Mouse (Mus musculus) B cell, adult 2 months (primary cell): ENCODE data around the gene Ccdc107.

Experiments used
- DNase-seq, 2 experiments: peaks; one replicate each; pipeline ENCODE4 v3.0.0; 2022

Ccdc107 gene

DNA sequence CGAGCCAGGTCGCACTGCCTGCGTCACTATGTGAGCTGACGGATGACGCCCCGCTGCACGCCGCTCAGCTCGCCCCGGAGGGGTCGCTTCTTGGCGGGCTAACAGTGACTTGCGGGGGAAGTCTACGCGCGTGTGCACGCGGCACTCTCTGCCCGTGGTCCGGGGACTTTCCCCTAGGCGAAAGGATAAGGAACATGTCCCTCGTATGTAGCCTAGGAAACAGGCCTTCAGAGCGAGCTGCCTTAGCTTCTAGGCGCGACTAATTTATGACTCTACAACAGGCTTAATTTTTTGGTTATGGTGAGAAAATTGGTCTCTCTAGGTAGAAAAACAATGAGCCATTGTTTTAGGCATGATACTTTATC is at the start of gene Ccdc107:
Gene Ccdc107, plus strand, starts transcription at position 80 of the 365 bp plus-strand sequence.
- peak; percentile 92 to 93 for DNase-seq

GRCm38 (mm10) chr4:43443511-43443910 is 49.2 kb upstream of the Ccdc107 start:
- peak; percentile 43 to 51 for DNase-seq

DNA sequence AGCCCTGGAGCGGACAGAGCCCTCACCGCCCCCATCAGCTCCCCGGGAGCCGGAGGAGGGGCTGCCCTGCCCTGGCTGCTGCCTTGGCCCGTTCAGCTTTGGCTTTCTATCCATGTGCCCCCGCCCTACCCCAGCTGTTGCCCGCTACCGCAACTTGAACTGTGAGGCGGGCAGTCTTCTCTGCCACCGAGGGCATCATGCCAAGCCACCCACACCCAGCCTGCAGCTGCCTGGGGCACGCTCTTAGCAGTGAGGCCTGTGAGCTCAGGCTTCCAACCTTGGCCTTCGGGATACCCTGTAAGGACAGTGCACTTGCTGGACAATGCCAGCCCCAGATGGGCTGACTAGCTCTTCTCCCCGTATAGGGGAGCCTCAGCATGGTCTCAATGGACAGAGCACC is 45.4 kb upstream of the Ccdc107 start:
- no peak for DNase-seq

DNA sequence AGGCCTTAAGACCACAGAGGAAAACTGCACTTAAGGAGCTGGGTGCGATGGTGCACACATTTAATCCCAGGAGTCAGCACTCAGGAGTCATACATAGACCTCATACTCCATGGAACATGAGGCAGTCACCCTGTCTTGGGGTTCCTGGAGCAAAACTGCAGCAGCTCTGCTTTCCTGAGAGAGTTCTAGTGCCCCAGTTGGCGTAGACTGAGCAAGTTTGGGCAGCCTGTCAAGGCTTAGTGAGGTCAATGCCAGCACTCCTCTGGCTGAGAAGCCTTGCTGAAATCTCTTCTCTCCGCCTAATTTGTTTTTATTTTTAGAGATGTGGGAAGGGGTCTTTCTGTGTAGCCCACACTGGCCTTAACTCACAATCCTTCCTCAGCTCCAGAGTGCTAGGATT is 44.1 kb upstream of the Ccdc107 start:
- no peak for DNase-seq

DNA sequence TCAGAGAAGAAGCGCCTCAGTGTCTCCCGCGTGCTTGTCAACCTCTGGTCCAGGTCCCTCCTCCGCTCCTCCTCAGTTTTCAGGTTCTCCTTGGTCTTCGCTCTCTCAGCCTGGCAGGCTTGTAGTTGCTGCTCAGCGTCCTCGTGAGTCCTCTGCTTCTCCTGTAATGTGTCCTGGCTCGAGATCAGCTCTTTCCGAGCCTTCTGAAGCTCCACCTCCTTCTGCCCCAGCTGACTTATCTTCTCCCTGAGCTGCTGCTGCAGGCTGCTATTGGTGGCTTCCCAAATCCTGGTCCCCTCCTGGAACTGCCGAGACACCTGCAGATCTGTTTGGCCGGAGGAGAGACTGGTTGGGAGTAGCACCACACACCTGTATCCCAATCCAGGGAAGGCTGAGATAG is 40.4 kb upstream of the Ccdc107 start:
- no peak for DNase-seq

GRCm38 (mm10) chr4:43453413-43453812 is 39.3 kb upstream of the Ccdc107 start:
- DNase-seq, result peak; percentile 51 to 53

GRCm38 (mm10) chr4:43454041-43454836 is 38.5 kb upstream of the Ccdc107 start, which contains the start of gene Cd72:
TSS of gene Cd72 (minus strand) at chr4:43454628.
- DNase-seq, result peak; percentile 77 to 78

GRCm38 (mm10) chr4:43456470-43456869 is 36.2 kb upstream of the Ccdc107 start:
- peak; percentile 71 to 76 for DNase-seq

DNA sequence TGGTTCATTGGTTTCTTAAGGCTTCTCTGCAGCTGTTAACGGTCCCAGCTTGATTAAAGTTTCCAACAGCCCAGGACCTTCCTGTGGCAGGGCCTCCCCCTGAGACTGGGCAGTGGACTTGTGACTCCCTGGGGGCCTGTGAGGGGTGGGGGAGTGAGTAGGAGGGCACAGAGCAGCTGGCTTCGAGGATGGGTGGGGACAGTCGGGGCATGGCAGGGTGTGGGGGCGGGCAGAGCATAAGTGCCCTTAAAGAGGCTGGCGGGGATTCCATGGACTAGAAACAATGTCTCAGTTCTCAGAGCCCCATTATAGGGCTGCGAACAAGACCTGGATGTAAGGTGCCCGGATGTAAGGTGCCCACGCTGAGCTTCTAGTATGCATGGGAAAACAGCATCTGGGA is 35.6 kb upstream of the Ccdc107 start:
- DNase-seq, result peak; percentile 58 to 67

DNA sequence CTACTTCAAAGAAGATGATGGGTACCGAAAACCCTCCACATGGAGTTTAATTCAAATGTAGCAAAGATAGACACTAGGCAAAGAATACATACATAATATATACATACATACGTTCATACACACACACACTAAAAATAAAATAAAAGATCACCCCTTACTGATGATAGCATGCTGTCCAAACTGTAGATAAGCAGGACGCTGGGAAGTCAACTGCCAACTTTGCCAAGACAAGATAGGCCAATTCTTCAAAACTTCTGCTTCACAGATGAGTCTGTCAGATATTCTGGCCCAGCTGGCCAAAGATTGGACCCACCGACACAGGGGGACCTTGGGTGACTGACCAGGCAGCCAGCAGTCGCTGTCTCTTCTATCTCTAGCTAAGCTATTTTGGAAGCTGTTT is 29.6 kb upstream of the Ccdc107 start:
- no peak for DNase-seq

GRCm38 (mm10) chr4:43465935-43466334 is 26.8 kb upstream of the Ccdc107 start:
- peak in 1 of 2 experiments; percentile 36 for DNase-seq

- DNase-seq, result peak; percentile 49 to 52
These were observed 25.8 kb upstream of the Ccdc107 start for GRCm38 (mm10) chr4:43466872-43467271.

DNA sequence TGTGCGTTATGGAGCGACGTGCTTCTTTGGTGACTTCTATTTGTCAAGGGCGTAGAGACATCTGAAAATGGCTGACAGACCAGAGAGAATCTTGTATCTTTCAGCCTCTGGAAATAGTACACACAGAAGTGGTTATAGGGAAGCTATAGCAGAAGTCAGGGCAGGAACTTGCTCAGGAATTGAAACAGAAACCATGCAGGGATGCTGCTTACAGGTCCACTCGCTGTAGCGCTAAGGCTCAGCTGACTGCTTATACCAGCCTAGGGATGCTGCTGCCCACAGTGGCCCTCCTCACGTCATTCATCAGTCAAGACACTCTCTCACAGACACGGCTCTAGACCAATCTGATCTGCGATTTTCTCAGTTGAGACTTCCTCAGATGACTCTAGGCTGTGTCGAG is 22.4 kb upstream of the Ccdc107 start:
- DNase-seq, result peak in 1 of 2 experiments; percentile 37

DNA sequence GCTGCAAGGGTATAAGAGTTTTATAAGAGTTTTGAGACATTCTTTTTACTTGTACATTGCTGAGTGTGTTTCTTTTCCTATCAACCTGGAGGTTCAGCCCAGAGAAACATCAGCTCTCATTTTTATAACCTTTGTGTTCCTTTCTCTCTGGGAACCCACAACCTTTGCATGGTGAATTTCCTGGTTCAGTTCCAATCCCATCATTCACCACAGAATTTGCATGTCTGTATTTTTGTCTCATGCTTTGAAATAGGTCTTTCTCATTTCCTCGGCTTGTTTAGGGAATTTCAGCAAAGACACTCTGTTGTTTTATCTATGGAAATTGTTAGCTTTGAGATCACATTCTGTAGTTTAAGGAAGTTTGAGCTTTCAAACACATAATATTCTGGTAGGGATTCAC is 19.1 kb upstream of the Ccdc107 start:
- DNase-seq, result peak; percentile 38 to 39

DNA sequence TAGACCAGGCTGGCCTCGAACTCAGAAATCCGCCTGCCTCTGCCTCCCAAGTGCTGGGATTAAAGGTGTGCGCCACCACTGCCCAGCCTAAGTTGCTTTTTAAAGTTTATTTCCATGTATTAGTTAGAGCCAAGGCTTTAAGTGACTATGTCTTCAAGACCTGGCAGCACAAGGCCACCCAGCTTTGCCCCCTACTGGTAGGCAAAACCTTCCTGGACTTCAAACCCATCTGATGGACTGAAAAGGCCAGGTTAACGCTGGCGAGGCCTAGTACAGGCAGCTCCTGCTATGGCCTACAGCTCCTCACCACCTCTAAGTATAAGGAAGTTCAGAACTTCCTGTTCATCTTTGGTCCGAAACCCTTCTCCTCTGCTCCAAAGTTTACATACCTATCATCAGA is 16.1 kb upstream of the Ccdc107 start:
- peak; percentile 53 to 60 for DNase-seq

GRCm38 (mm10) chr4:43477857-43478533 is 14.7 kb upstream of the Ccdc107 start:
- peak; percentile 88 to 91 for DNase-seq

DNA sequence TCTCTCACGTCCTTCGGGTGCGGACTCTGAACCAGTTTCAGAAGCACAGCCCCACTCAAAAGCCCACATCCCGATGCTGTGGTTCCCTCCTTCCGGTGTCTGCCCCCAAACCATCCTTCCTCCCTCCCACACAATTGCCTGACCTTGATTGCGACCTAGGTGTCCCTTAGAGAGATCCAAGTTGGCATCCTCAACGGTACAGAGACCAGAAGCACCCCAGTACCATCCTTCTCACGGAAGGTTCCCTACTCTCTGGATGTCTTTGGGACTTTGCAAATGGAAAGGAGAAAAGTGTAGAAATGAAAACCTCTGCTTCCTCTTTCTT is 14.2 kb upstream of the Ccdc107 start:
- DNase-seq, result no peak

GRCm38 (mm10) chr4:43478906-43479832 is 13.5 kb upstream of the Ccdc107 start:
- DNase-seq, result peak; percentile 86 to 88

DNA sequence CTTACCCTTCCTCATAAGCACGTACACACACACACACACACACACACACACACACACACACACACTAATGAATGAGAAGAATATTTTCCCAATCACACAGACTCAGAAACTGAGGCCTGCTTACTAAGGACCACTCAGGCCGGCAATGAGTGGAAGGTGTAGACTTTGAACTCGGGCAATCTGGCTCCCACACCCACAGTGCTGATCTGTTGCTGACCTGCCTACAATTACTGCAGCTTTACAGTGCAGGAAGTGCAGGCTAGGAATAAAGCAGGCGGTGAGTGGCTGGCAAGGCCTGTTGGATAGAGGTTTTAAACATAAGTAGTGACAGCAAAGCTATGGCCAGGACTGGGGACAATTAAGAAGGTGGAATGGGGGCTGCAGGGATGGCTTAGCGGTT is 11.7 kb upstream of the Ccdc107 start:
- no peak for DNase-seq

GRCm38 (mm10) chr4:43481894-43482456 is 10.7 kb upstream of the Ccdc107 start:
- peak; percentile 55 to 61 for DNase-seq

GRCm38 (mm10) chr4:43482591-43482990 is 10.1 kb upstream of the Ccdc107 start:
- peak in 1 of 2 experiments; percentile 22 for DNase-seq

GRCm38 (mm10) chr4:43483535-43484091 is 9.1 kb upstream of the Ccdc107 start, which contains the start of gene Sit1:
TSS of gene Sit1 (minus strand) at chr4:43483734.
- peak; percentile 47 to 55 for DNase-seq
